Mouse (Mus musculus) ES-Bruce4 (cell line): ENCODE results near the gene Tnk1.

Source experiments
- CTCF ChIP-seq: IDR thresholded peaks from one replicate; pipeline ENCODE4 v1.8.1; 2011; ENCODE audit warnings: low read depth, low read length
- EP300 ChIP-seq: IDR thresholded peaks from 2 replicates; pipeline ENCODE4 v1.6.1; 2011; ENCODE audit warnings: low read depth, low read length; ENCODE audit not compliant: insufficient read depth
- POLR2A ChIP-seq: IDR thresholded peaks from one replicate; pipeline ENCODE4 v1.8.1; 2011; ENCODE audit warnings: low read length; ENCODE audit not compliant: insufficient read depth

DNA sequence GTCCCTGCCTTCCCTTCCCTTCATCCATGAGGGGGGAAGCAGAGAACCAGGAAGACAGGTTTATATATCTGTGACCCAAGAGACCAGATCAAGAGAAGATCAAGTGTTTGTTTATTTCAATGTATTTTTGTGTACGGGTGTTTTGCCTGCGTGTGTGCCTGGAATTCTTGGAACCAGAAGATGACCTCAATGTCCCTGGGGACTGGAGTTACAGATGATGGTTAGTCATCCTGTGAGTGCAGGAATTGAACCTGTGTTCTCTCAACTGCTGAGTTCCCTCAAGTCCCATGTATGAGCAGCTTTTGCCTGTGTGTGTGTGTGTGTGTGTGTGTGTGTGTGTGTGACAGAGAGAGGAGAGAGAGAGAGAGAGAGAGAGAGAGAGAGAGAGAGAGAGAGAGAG, 50.9 kb downstream of the Tnk1 start:
- TF ChIP-seq CTCF (no peak), EP300 (no peak), POLR2A (no peak)
